Mouse (Mus musculus): Measurements from ENCODE around the gene Traf5. TPM values are rescaled to one million over a fixed set of nuclear protein-coding genes. Genes with fewer than 3 reads are reported as not detected.

Gene Traf5
- polyA plus RNA-seq, 1 experiment from 2014 or later = 9.9 TPM

GRCm38 (mm10) chr1:192076101-192076500 lies 16.3 kb downstream of the Traf5 start:
- Histone ChIP-seq H3K36me3 (peaks cover 9% of the 10 kb centered on the region), H3K27ac (no peak overlapping the region), H3K9ac (no peak overlapping the region), H3K4me2 (no peak overlapping the region), H3K4me1 (peaks cover 47% of the 10 kb centered on the region), H3K4me3 (no peak overlapping the region), H3K9me3 (replicated peaks) (peaks cover 4% of the 10 kb centered on the region), H3K27me3 (replicated peaks) (no peaks in the 10 kb centered on the region)
- no peak for ATAC-seq
- WGBS (ENCODE audit: insufficient replicate concordance) = 78% methylated on average over 4 of the region's 4 CpGs

GRCm38 (mm10) chr1:192074824-192075223 lies 17.5 kb downstream of the Traf5 start:
- ATAC-seq = no peak
- Histone ChIP-seq H3K27me3 (replicated peaks) (no peaks in the 10 kb centered on the region), H3K4me2 (no peak overlapping the region), H3K4me1 (peaks cover 57% of the 10 kb centered on the region), H3K27ac (no peak overlapping the region), H3K4me3 (no peak overlapping the region), H3K9me3 (replicated peaks) (no peaks in the 10 kb centered on the region), H3K9ac (no peak overlapping the region), H3K36me3 (no peaks in the 10 kb centered on the region)
- WGBS (ENCODE audit: insufficient replicate concordance) = 67% methylated on average over 1 of the region's 1 CpGs

GRCm38 (mm10) chr1:192072426-192072825 lies 19.9 kb downstream of the Traf5 start:
- ATAC-seq = no peak
- Histone ChIP-seq H3K4me1 (peaks cover 46% of the 10 kb centered on the region), H3K9me3 (replicated peaks) (no peaks in the 10 kb centered on the region), H3K27ac (no peak overlapping the region), H3K4me2 (no peak overlapping the region), H3K4me3 (no peak overlapping the region), H3K9ac (no peak overlapping the region), H3K27me3 (replicated peaks) (no peaks in the 10 kb centered on the region), H3K36me3 (peaks cover 5% of the 10 kb centered on the region)
- WGBS (ENCODE audit: insufficient replicate concordance) = 89% methylated on average over 1 of the region's 1 CpGs

GRCm38 (mm10) chr1:192070618-192071051 lies 21.7 kb downstream of the Traf5 start:
- Histone ChIP-seq H3K4me1 (peaks cover 35% of the 10 kb centered on the region), H3K4me2 (0 out of 2 replicates have a peak overlapping the region, but pooled peaks have one; percentile 4), H3K9ac (no peak overlapping the region), H3K27ac (no peak overlapping the region), H3K36me3 (peaks cover 23% of the 10 kb centered on the region), H3K27me3 (replicated peaks) (no peaks in the 10 kb centered on the region), H3K4me3 (no peak overlapping the region), H3K9me3 (replicated peaks) (no peaks in the 10 kb centered on the region)
- ATAC-seq = no peak
- WGBS (ENCODE audit: insufficient replicate concordance) = 40% methylated on average over 3 of the region's 3 CpGs

GRCm38 (mm10) chr1:192069971-192070591 lies 22.3 kb downstream of the Traf5 start:
- no peak for ATAC-seq
- Histone ChIP-seq H3K9ac (no peak overlapping the region), H3K27me3 (replicated peaks) (no peaks in the 10 kb centered on the region), H3K4me1 (peaks cover 35% of the 10 kb centered on the region), H3K36me3 (peaks cover 29% of the 10 kb centered on the region), H3K4me3 (no peak overlapping the region), H3K27ac (no peak overlapping the region), H3K9me3 (replicated peaks) (no peaks in the 10 kb centered on the region), H3K4me2 (0 out of 2 replicates have a peak overlapping the region, but pooled peaks have one; percentile 4)
- 62% methylated on average over 13 of the region's 13 CpGs for WGBS (ENCODE audit: insufficient replicate concordance)

- Histone ChIP-seq H3K27me3 (replicated peaks) (no peaks in the 10 kb centered on the region), H3K36me3 (peaks cover 48% of the 10 kb centered on the region), H3K4me1 (peaks cover 28% of the 10 kb centered on the region), H3K4me3 (no peak overlapping the region), H3K27ac (no peak overlapping the region), H3K9me3 (replicated peaks) (peaks cover 6% of the 10 kb centered on the region), H3K4me2 (no peak overlapping the region), H3K9ac (no peak overlapping the region)
- peak; percentile 85 for ATAC-seq
- WGBS (ENCODE audit: insufficient replicate concordance) = 60% methylated on average over 2 of the region's 2 CpGs
These were observed 24.2 kb downstream of the Traf5 start for GRCm38 (mm10) chr1:192068188-192068587.

GRCm38 (mm10) chr1:192066956-192067355 lies 25.4 kb downstream of the Traf5 start:
- H3K4me2 ChIP-seq = no peak overlapping the region
- H3K9me3 ChIP-seq (replicated peaks) = peaks cover 7% of the 10 kb centered on the region
- ATAC-seq = no peak
- H3K27ac ChIP-seq = no peak overlapping the region
- no peaks in the 10 kb centered on the region for H3K27me3 ChIP-seq (replicated peaks)
- WGBS (ENCODE audit: insufficient replicate concordance) = 83% methylated on average over 3 of the region's 3 CpGs
- peaks cover 59% of the 10 kb centered on the region for H3K36me3 ChIP-seq
- H3K4me1 ChIP-seq = peaks cover 28% of the 10 kb centered on the region
- H3K9ac ChIP-seq = no peak overlapping the region
- no peak overlapping the region for H3K4me3 ChIP-seq

- H3K9ac ChIP-seq = no peak overlapping the region
- WGBS (ENCODE audit: insufficient replicate concordance) = 69% methylated on average over 8 of the region's 8 CpGs
- H3K4me3 ChIP-seq = no peak overlapping the region
- peaks cover 7% of the 10 kb centered on the region for H3K9me3 ChIP-seq (replicated peaks)
- no peaks in the 10 kb centered on the region for H3K27me3 ChIP-seq (replicated peaks)
- H3K36me3 ChIP-seq = peaks cover 76% of the 10 kb centered on the region
- ATAC-seq = no peak
- no peak overlapping the region for H3K27ac ChIP-seq
- H3K4me2 ChIP-seq = no peak overlapping the region
- peaks cover 9% of the 10 kb centered on the region for H3K4me1 ChIP-seq
These were observed 29.0 kb downstream of the Traf5 start for GRCm38 (mm10) chr1:192063209-192063946.

- no peak overlapping the region for H3K9ac ChIP-seq
- no peak overlapping the region for H3K4me3 ChIP-seq
- WGBS (ENCODE audit: insufficient replicate concordance) = 68% methylated on average over 14 of the region's 14 CpGs
- no peak overlapping the region for H3K4me2 ChIP-seq
- ATAC-seq = no peak
- no peaks in the 10 kb centered on the region for H3K27me3 ChIP-seq (replicated peaks)
- H3K9me3 ChIP-seq (replicated peaks) = peaks cover 7% of the 10 kb centered on the region
- peaks cover 2% of the 10 kb centered on the region; the same call in 1 of the 2 replicates for H3K4me1 ChIP-seq
- H3K36me3 ChIP-seq = peaks cover 74% of the 10 kb centered on the region
- no peak overlapping the region for H3K27ac ChIP-seq
These were observed 29.7 kb downstream of the Traf5 start for GRCm38 (mm10) chr1:192062682-192063081.

GRCm38 (mm10) chr1:192061666-192062306 lies 30.6 kb downstream of the Traf5 start:
- no peak for ATAC-seq
- Histone ChIP-seq H3K27me3 (replicated peaks) (no peaks in the 10 kb centered on the region), H3K4me3 (no peak overlapping the region), H3K9me3 (replicated peaks) (peaks cover 7% of the 10 kb centered on the region), H3K9ac (no peak overlapping the region), H3K4me2 (no peak overlapping the region), H3K4me1 (no peaks in the 10 kb centered on the region), H3K36me3 (peaks cover 71% of the 10 kb centered on the region), H3K27ac (no peak overlapping the region)
- WGBS (ENCODE audit: insufficient replicate concordance) = 53% methylated on average over 4 of the region's 4 CpGs

- peaks cover 7% of the 10 kb centered on the region for H3K9me3 ChIP-seq (replicated peaks)
- peaks cover 57% of the 10 kb centered on the region for H3K36me3 ChIP-seq
- 75% methylated on average over 10 of the region's 10 CpGs for WGBS (ENCODE audit: insufficient replicate concordance)
- H3K4me1 ChIP-seq = no peaks in the 10 kb centered on the region
- H3K9ac ChIP-seq = no peak overlapping the region
- H3K4me3 ChIP-seq = no peak overlapping the region
- H3K27ac ChIP-seq = no peak overlapping the region
- no peak for ATAC-seq
- no peaks in the 10 kb centered on the region for H3K27me3 ChIP-seq (replicated peaks)
- H3K4me2 ChIP-seq = no peak overlapping the region
These were observed 33.4 kb downstream of the Traf5 start for GRCm38 (mm10) chr1:192058911-192059310.

- Histone ChIP-seq H3K27ac (no peak overlapping the region), H3K4me3 (no peak overlapping the region), H3K9ac (no peak overlapping the region), H3K4me1 (no peaks in the 10 kb centered on the region), H3K27me3 (replicated peaks) (no peaks in the 10 kb centered on the region), H3K4me2 (no peak overlapping the region), H3K36me3 (peaks cover 37% of the 10 kb centered on the region), H3K9me3 (replicated peaks) (no peaks in the 10 kb centered on the region)
- WGBS (ENCODE audit: insufficient replicate concordance) = 78% methylated on average over 3 of the region's 3 CpGs
- no peak for ATAC-seq
These were observed 38.6 kb downstream of the Traf5 start for GRCm38 (mm10) chr1:192053726-192054125.

Measured in liver, embryonic 12.5 days (tissue).